Mouse (Mus musculus): ENCODE results near the gene Mtus2. TPM values are rescaled to one million over a fixed set of nuclear protein-coding genes. Genes with fewer than 3 reads are reported as not detected.

Mtus2 gene
- total RNA-seq, 2 experiments from 2014 or later, result 0.08 to 0.15 TPM

GRCm38 (mm10) chr5:148216786-148217185 is 259.7 kb downstream of the Mtus2 start:
- Histone ChIP-seq H3K27ac (no peak overlapping the region), H3K4me3 (no peak overlapping the region)
- TF ChIP-seq CTCF (IDR thresholded peaks at IDR 0.05), result no peak
- intact Hi-C loops (cut with DNase I), result no loop called here
- no peak for DNase-seq

GRCm38 (mm10) chr5:148222898-148223297 is 265.8 kb downstream of the Mtus2 start:
- H3K4me3 ChIP-seq, result no peak overlapping the region
- H3K27ac ChIP-seq, result no peak overlapping the region
- DNase-seq, result no peak
- TF ChIP-seq CTCF (IDR thresholded peaks at IDR 0.05), result no peak
- intact Hi-C loops (cut with DNase I), result no loop called here

GRCm38 (mm10) chr5:148224004-148224403 is 266.9 kb downstream of the Mtus2 start:
- no peak for DNase-seq
- Histone ChIP-seq H3K27ac (no peak overlapping the region), H3K4me3 (no peak overlapping the region)
- TF ChIP-seq CTCF (IDR thresholded peaks at IDR 0.05), result no peak
- intact Hi-C loops (cut with DNase I), result no loop called here

GRCm38 (mm10) chr5:148233714-148234113 is 276.6 kb downstream of the Mtus2 start:
- intact Hi-C loops (cut with DNase I), result no loop called here
- no peak for DNase-seq
- Histone ChIP-seq H3K4me3 (no peak overlapping the region), H3K27ac (no peak overlapping the region)
- no peak for TF ChIP-seq CTCF (IDR thresholded peaks at IDR 0.05)

- peak; percentile 27; the same call in 1 of the 2 replicates for TF ChIP-seq CTCF (IDR thresholded peaks at IDR 0.05)
- Histone ChIP-seq H3K27ac (no peak overlapping the region), H3K4me3 (no peak overlapping the region)
- intact Hi-C loops (cut with DNase I), result no loop called here
- no peak for DNase-seq
Observed at GRCm38 (mm10) chr5:148236616-148237015, 279.5 kb downstream of the Mtus2 start.

- intact Hi-C loops (cut with DNase I), result no loop called here
- Histone ChIP-seq H3K27ac (no peak overlapping the region), H3K4me3 (no peak overlapping the region)
- no peak for DNase-seq
- peak; percentile 64 for TF ChIP-seq CTCF (IDR thresholded peaks at IDR 0.05)
Observed at GRCm38 (mm10) chr5:148239067-148239466, 281.9 kb downstream of the Mtus2 start.

GRCm38 (mm10) chr5:148239757-148240156 is 282.6 kb downstream of the Mtus2 start:
- no peak for TF ChIP-seq CTCF (IDR thresholded peaks at IDR 0.05)
- DNase-seq, result no peak
- no peak overlapping the region for H3K27ac ChIP-seq
- no peak overlapping the region for H3K4me3 ChIP-seq
- intact Hi-C loops (cut with DNase I), result loop anchor here (2.0 kb wide), 1 partner anchor 59 kb away; no protein-coding TSS in a partner anchor

GRCm38 (mm10) chr5:148241932-148242331 is 284.8 kb downstream of the Mtus2 start:
- peak; percentile 58 for DNase-seq
- no peak overlapping the region for H3K27ac ChIP-seq
- no peak overlapping the region for H3K4me3 ChIP-seq
- TF ChIP-seq CTCF (IDR thresholded peaks at IDR 0.05), result peak; percentile 94
- intact Hi-C loops (cut with DNase I), result loop anchor here (2.0 kb wide), 2 partner anchors 61 to 285 kb away; partner anchors contain the start of gene Mtus2

GRCm38 (mm10) chr5:148244471-148244870 is 287.4 kb downstream of the Mtus2 start:
- no peak overlapping the region for H3K4me3 ChIP-seq
- TF ChIP-seq CTCF (IDR thresholded peaks at IDR 0.05), result peak; percentile 25; the same call in 1 of the 2 replicates
- DNase-seq, result no peak
- no peak overlapping the region for H3K27ac ChIP-seq
- intact Hi-C loops (cut with DNase I), result no loop called here

- TF ChIP-seq CTCF (IDR thresholded peaks at IDR 0.05), result no peak
- intact Hi-C loops (cut with DNase I), result no loop called here
- DNase-seq, result no peak
- H3K4me3 ChIP-seq, result no peak overlapping the region
- H3K27ac ChIP-seq, result no peak overlapping the region
Observed at GRCm38 (mm10) chr5:148245386-148245785, 288.3 kb downstream of the Mtus2 start.

- Histone ChIP-seq H3K27ac (no peak overlapping the region), H3K4me3 (no peak overlapping the region)
- TF ChIP-seq CTCF (IDR thresholded peaks at IDR 0.05), result no peak
- DNase-seq, result no peak
- intact Hi-C loops (cut with DNase I), result no loop called here
Observed at GRCm38 (mm10) chr5:148248236-148248635, 291.1 kb downstream of the Mtus2 start.

GRCm38 (mm10) chr5:148251847-148252246 is 294.7 kb downstream of the Mtus2 start:
- H3K27ac ChIP-seq, result no peak overlapping the region
- no peak for DNase-seq

GRCm38 (mm10) chr5:148262016-148262415 is 304.9 kb downstream of the Mtus2 start:
- DNase-seq, result no peak
- Histone ChIP-seq H3K27ac (no peak overlapping the region), H3K4me3 (no peak overlapping the region)
- no peak for TF ChIP-seq CTCF (IDR thresholded peaks at IDR 0.05)
- intact Hi-C loops (cut with DNase I), result no loop called here

More at GRCm38 (mm10) chr5:148251847-148252246, 294.7 kb downstream of the Mtus2 start:
- H3K4me3 ChIP-seq, result no peak overlapping the region
- no peak for TF ChIP-seq CTCF (IDR thresholded peaks at IDR 0.05)
- intact Hi-C loops (cut with DNase I), result no loop called here
